Mouse (Mus musculus) limb, embryonic 14.5 days (tissue): ENCODE data around the gene Fbxl14. TPM values are rescaled to one million over a fixed set of nuclear protein-coding genes. Genes with fewer than 3 reads are reported as not detected.

Experiments
- ATAC-seq: fragments of 200-750 bp; cut with Nextera tagmentation; 2 replicates; pipeline ENCODE4 v1.8.0; 2017; ENCODE audit warnings: low read depth, moderate number of reproducible peaks, moderate TSS enrichment; ENCODE audit not compliant: low FRiP score
- DNase-seq: peaks from one replicate; pipeline ENCODE4 v3.0.0-alpha.2; 2015; ENCODE audit warnings: low spot score
- H3K27ac ChIP-seq: fragments of 300-500 bp; sonication (generic); replicated peaks from 2 replicates; pipeline ENCODE4 v1.5.1; 2014; ENCODE audit warnings: low read depth, mild to moderate bottlenecking, low read length, moderate library complexity, mixed read lengths
- H3K27me3 ChIP-seq: fragments of 300-500 bp; sonication (generic); 2 replicates; pipeline ENCODE4 v1.6.1; 2014; ENCODE audit warnings: low read length, mixed read lengths; ENCODE audit not compliant: control insufficient read depth, insufficient read depth
- H3K36me3 ChIP-seq: fragments of 300-500 bp; sonication (generic); 2 replicates; pipeline ENCODE4 v1.6.1; 2014; ENCODE audit warnings: mild to moderate bottlenecking, low read length, moderate library complexity, mixed read lengths; ENCODE audit not compliant: control insufficient read depth, insufficient read depth
- H3K4me1 ChIP-seq: fragments of 300-500 bp; sonication (generic); 2 replicates; pipeline ENCODE4 v1.6.1; 2014; ENCODE audit warnings: antibody characterized with exemption, low read length, mixed read lengths; ENCODE audit not compliant: control insufficient read depth, insufficient read depth
- H3K4me2 ChIP-seq: fragments of 300-500 bp; sonication (generic); replicated peaks from 2 replicates; pipeline ENCODE4 v1.6.1; 2014; ENCODE audit warnings: low read depth, mild to moderate bottlenecking, low read length, moderate library complexity; ENCODE audit not compliant: severe bottlenecking
- H3K4me3 ChIP-seq: fragments of 300-500 bp; sonication (generic); replicated peaks from 2 replicates; pipeline ENCODE4 v1.5.1; 2014; ENCODE audit warnings: low read length
- H3K9ac ChIP-seq: fragments of 300-500 bp; sonication (generic); 2 replicates; pipeline ENCODE4 v1.6.1; 2014; ENCODE audit warnings: mild to moderate bottlenecking, low read depth, low read length, moderate library complexity; ENCODE audit not compliant: severe bottlenecking
- H3K9me3 ChIP-seq: fragments of 300-500 bp; sonication (generic); 2 replicates; pipeline ENCODE4 v1.6.1; 2016; ENCODE audit warnings: low read length; ENCODE audit not compliant: control insufficient read depth
- POLR2A ChIP-seq: fragments of 200-500 bp; IDR thresholded peaks from 2 replicates; pipeline ENCODE4 v1.8.0; 2012; ENCODE audit warnings: inconsistent platforms, mild to moderate bottlenecking, moderate library complexity, borderline replicate concordance; ENCODE audit not compliant: insufficient read depth, insufficient read length; ENCODE audit errors: extremely low read depth
- WGBS: fragments of 180-500 bp; shearing (Covaris S2); extraction: QIAGEN DNeasy Blood & Tissue Kit; methylation state at CpG from one replicate; pipeline ENCODE4 v1.1.7; 2014; 5-methylcytosine and 5-hydroxymethylcytosine counted together
- polyA plus RNA-seq, 2 experiments: library from polyadenylated mRNA; depleted of rRNA in 1 of 2; stranded (reverse) in 1 of 2; unstranded in 1 of 2; fragments of >200 nt; fragmentation: Nextera tagmentation in 1 of 2; extraction: Ambion mirVana in 1 of 2; gene quantifications; 2 replicates each; pipeline versions ENCODE4 v1.2.1 to v1.2.3; 2012 to 2014

The Fbxl14 gene
- polyA plus RNA-seq, 2 experiments: 6.4 to 39.1 TPM

DNA sequence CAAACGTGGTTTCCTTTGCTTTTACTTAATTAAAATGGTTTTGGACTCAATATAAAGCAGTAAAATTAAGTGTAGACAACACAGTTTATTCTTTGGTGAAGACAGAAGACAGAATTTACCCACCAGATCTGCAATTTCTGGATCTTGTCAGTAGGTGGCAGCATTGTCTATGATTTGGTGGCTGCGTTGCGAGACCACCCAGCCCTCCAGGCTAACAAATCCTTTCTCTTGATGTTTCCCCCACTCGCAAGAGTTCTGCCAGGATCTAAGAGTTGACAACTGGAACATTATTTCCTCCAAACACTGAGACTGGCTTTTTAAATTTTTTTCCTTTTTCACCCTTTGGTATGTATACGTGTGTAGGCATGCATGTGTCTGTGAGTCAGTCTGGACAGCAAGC lies 10.3 kb downstream of the Fbxl14 start:
- Histone ChIP-seq H3K9ac (no peak overlapping the region), H3K4me3 (no peak overlapping the region), H3K27ac (no peak overlapping the region), H3K27me3 (no peaks in the 10 kb centered on the region), H3K4me1 (peaks cover 8% of the 10 kb centered on the region), H3K9me3 (no peaks in the 10 kb centered on the region), H3K36me3 (no peaks in the 10 kb centered on the region), H3K4me2 (0 out of 2 replicates have a peak overlapping the region, but pooled peaks have one; percentile 4)
- ATAC-seq (peak; percentile 48; the same call in 1 of the 2 replicates), DNase-seq (peak; percentile 77)
- 8% methylated on average over 5 of the region's 5 CpGs for WGBS
- no peak for TF ChIP-seq POLR2A

DNA sequence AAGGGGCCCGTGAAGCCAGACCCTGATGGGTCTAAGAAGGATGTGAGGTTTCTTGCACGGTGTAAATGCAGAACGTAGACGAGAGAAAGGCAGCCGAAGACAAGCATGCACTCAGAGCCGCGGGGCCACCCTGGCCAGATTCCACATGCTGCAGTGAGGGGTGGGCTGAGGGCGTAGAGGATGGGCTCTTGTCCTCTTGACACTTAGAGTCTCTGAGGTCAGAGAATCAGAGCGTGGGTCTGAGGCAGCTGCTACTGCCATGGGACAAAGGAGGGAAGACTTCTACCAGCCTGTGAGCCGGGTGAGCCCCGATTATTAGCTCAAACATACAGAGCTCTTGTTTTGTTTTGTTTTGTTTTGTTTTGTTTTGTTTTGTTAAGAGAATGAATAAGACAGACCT lies 11.1 kb downstream of the Fbxl14 start:
- Histone ChIP-seq H3K4me1 (peaks cover 8% of the 10 kb centered on the region), H3K27ac (no peak overlapping the region), H3K27me3 (no peaks in the 10 kb centered on the region), H3K9ac (no peak overlapping the region), H3K4me3 (no peak overlapping the region), H3K4me2 (no peak overlapping the region), H3K9me3 (no peaks in the 10 kb centered on the region), H3K36me3 (no peaks in the 10 kb centered on the region)
- TF ChIP-seq POLR2A: no peak
- ATAC-seq: no peak
- 35% methylated on average over 11 of the region's 11 CpGs for WGBS
- DNase-seq: no peak

DNA sequence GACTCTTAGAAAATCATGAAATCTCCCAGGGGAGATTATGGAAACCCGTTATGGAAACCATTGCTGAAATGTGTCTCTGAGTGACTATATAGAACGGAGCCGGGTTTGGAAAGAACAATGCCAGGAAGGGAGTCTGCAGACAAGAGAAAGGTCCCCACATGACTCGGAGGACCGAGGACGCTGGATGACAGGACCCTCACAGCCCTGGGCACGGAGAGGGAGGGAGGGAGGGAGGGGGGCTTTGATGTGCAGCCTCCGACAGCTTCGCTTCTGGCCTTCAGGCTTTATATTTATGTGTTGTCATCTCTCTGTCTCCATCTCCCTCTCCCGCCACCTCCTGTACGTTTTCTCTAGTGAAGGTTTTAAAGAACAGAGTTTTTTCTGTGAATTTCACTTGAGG lies 11.5 kb downstream of the Fbxl14 start:
- no peak for ATAC-seq

DNA sequence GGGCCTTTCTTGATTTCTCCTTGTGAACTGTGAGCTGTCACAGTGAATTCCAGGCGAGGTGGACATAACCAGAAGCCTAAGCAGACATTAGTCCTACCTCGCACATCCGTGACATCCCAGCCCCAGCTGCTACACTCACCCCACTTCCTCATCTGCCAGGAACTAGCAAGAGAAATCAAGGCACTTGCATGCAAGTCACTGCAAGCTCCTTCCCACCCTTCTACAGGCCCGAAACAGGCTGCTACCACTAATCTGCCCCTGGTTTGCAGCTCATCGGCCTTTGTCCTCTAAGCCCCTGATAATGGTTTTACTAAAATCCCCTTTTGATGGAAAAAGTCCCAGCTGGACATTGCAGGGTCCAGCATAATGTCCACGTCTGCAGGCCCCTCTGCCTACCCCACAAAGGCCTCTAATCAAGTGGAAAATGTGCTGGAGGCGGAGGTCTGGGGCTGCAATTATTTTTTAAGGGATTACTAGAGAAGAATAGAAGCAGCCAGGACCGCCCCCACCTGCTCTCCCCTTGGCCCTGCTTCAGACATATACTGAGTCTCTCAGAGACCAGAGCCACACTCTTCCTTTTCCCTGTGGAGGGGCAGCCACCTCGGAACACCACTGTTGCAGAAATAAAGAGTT lies 12.6 kb downstream of the Fbxl14 start:
- TF ChIP-seq POLR2A: no peak
- ATAC-seq (no peak), DNase-seq (no peak)
- 55% methylated on average over 9 of the region's 9 CpGs for WGBS
- Histone ChIP-seq H3K27me3 (no peaks in the 10 kb centered on the region), H3K9ac (peak overlapping the region; percentile 28; the same call in 1 of the 2 replicates), H3K9me3 (no peaks in the 10 kb centered on the region), H3K27ac (no peak overlapping the region), H3K36me3 (no peaks in the 10 kb centered on the region), H3K4me1 (peaks cover 8% of the 10 kb centered on the region), H3K4me3 (no peak overlapping the region), H3K4me2 (no peak overlapping the region)

More for the DNA sequence above, 11.5 kb downstream of the Fbxl14 start:
- Histone ChIP-seq H3K9me3 (no peaks in the 10 kb centered on the region), H3K4me3 (no peak overlapping the region), H3K4me1 (peaks cover 8% of the 10 kb centered on the region), H3K36me3 (no peaks in the 10 kb centered on the region), H3K9ac (no peak overlapping the region), H3K27ac (no peak overlapping the region), H3K4me2 (no peak overlapping the region), H3K27me3 (no peaks in the 10 kb centered on the region)
- no peak for DNase-seq
- TF ChIP-seq POLR2A: no peak
- 49% methylated on average over 11 of the region's 11 CpGs for WGBS

DNA sequence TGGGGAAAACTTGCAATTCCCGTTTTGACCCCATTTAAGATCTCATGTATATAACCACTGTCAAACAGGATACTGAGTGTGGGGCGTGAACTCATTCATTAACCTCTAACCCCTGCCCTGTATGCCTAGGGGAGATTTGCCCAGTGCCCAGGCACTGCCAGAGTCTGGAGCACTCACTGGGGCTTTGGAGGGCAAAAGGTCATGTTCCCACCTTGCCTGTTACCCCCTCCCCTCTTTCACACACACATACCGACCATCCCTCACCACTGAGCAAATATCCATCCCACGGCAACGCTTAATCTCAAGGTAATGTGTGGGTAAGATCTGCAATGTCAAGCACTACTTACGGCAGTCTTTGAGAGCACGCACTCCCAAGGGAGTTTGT lies 13.2 kb downstream of the Fbxl14 start:
- H3K27ac ChIP-seq: no peak overlapping the region
- no peak overlapping the region; the same call in 1 of the 2 replicates for H3K9ac ChIP-seq
- no peaks in the 10 kb centered on the region for H3K36me3 ChIP-seq
- TF ChIP-seq POLR2A: no peak
- WGBS: 40% methylated on average over 7 of the region's 7 CpGs
- ATAC-seq (no peak), DNase-seq (no peak)
- H3K27me3 ChIP-seq: no peaks in the 10 kb centered on the region
- H3K4me2 ChIP-seq: no peak overlapping the region
- peaks cover 8% of the 10 kb centered on the region for H3K4me1 ChIP-seq
- H3K4me3 ChIP-seq: no peak overlapping the region
- no peaks in the 10 kb centered on the region for H3K9me3 ChIP-seq
